Mouse (Mus musculus) bone marrow macrophage, adult 2 months (primary cell): Measurements from ENCODE around the gene Csk.

Experiments used
- CTCF ChIP-seq: IDR thresholded peaks from 2 replicates; pipeline ENCODE4 v1.5.1; 2012; ENCODE audit warnings: low read depth, mild to moderate bottlenecking, low read length, moderate library complexity
- POLR2A ChIP-seq: IDR thresholded peaks from 2 replicates; pipeline ENCODE4 v1.6.1; 2012; ENCODE audit warnings: mild to moderate bottlenecking, low read depth, low read length, borderline replicate concordance

- no peak for TF ChIP-seq POLR2A
- TF ChIP-seq CTCF: peak; percentile 10; the same call in 1 of the 2 replicates
Measured at GRCm38 (mm10) chr9:57644944-57645893, 8.2 kb downstream of the Csk start.
